Mouse (Mus musculus) liver, embryonic 14.5 days (tissue): ENCODE data around the gene Glp2r.

Experiments
- CTCF ChIP-seq: IDR thresholded peaks from 2 replicates; pipeline ENCODE4 v1.5.1; 2016; ENCODE audit warnings: antibody characterized with exemption, low read depth, control low read depth
- EP300 ChIP-seq: IDR thresholded peaks from 2 replicates; pipeline ENCODE4 v1.6.1; 2016; ENCODE audit warnings: antibody characterized with exemption, low read depth

GRCm38 (mm10) chr11:67651731-67652130, 119.2 kb downstream of the Glp2r start:
- TF ChIP-seq CTCF: no peak
- no peak for TF ChIP-seq EP300
